Mouse (Mus musculus) embryo, embryonic 11.5 days (tissue): ENCODE results near the gene Psmd3.
A peak's percentile ranks its signal among the peaks of the same experiment; 100 is the strongest.
"Not testable (repeated sequence)": the region's sequence is repeated elsewhere in the genome, so short reads cannot be mapped to it uniquely, and the experiment has no call there.

ENCODE experiments used
- DNase-seq: peaks from one replicate; pipeline ENCODE4 v3.0.0-alpha.2; 2012; ENCODE audit warnings: low read depth, low spot score

The Psmd3 gene

DNA sequence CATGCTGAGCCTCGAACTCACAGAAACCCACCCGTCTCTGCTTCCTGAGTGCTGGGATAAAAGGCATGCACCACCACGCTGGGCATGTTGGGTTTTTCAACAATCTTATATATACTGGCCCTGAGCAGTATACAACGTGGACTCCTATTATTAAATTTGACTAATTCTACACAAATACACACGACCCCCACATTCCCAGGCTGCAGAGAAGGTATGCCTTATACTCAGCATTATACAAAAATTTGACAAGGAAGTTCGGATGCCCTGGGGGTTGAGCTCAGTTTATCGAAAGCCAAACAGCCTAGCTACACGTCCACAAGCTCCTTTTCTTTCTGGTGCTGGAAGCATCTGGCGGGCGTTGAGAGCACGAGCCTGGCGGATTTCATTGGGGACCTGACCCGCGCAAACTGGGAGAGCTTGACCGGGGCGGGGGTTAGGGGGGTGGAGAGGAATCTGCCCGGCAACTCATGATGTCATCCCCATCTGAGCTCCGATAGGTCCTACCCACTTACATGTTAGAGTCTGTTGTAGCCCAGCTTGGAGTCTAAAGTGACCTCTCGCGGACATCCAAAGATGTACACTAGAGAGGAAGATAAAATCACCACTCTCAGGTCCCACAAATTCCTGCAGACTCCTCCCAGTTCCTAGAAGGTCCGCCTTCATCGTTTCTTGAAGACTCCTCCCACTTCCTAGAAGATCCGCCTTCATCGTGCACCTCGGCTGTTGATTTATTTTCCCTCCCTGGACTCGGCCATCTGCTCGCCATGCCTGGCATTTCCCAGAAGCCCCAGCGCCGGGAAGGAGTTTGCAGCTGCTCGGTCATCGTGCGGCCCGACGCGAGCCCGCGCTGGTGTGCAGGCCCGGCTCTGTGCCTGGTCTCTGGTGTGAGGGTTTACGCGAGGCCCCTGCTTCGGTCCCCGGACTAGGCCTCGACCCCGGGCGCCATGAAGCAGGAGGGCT is at the start of gene Psmd3:
Psmd3 (plus strand) TSS at position 769 of the 960 bp plus-strand sequence.
- peak; percentile 94 for DNase-seq

DNA sequence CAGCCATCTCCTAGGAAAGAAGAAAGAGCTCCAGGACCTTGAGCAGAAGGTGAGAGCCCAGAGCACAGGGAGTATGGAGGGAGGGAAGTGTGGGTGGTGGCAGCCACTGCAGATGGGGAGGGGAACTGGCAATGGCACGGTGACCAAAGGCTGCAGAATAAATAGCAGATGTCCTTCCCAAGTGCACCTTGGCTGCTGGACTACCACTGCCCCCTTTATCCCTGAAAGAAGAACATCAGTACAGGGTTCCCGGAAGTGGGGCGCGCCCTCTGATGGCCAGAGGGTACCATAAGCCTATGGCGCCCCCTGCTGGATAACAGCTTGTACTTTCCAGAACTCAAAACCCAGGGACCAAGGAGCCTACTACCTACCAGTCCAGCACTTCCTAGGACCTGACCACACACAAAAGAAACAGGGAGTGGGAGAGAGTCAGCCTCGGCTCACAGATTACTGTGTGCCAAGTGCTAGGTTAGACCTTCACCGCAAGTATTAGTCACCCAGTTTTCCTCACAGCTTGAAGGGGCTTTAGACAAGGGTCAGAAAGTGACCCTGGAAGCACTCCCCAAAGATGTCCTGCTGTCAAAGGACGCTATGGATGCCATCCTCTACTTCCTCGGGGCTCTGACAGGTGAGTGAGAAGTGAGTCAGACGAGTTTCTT is 46.9 kb upstream of the Psmd3 start:
- DNase-seq: not testable (repeated sequence)

DNA sequence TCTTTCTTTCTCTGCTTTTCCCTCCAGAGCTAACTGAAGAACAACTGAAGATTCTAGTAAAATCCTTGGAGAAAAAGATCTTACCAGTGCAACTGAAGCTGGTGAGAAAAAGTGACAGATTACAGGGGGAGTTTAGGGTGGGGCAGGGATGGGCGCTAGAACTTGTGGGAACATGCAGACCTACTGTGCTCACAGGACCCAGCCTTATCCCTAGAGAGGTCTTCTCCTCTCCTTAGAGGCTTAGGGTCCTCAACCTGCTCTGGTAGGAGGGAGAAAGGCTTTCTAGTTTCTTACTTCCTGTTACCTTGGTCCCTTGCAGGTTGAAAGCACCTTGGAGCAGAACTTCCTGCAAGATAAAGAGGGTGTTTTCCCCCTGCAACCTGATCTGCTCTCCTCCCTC is 44.9 kb upstream of the Psmd3 start:
- no peak for DNase-seq

DNA sequence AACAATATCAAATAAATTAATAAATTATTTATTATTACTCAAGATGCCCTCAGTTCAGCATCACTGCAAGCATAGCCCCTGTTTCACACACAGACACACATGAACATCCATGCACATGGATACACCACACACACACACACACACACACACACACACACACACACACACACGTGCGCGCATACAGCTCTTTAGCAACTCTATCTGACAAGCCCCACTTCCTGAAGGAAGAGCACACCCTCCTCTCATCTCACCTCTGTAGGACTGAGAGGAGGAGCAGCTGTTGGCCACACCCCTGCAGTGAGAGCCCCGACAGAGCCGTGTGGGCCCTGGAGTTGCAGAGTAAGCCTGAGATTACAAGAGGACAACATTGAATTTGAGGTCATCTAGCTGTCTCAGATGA is 42.3 kb upstream of the Psmd3 start:
- DNase-seq: no peak

DNA sequence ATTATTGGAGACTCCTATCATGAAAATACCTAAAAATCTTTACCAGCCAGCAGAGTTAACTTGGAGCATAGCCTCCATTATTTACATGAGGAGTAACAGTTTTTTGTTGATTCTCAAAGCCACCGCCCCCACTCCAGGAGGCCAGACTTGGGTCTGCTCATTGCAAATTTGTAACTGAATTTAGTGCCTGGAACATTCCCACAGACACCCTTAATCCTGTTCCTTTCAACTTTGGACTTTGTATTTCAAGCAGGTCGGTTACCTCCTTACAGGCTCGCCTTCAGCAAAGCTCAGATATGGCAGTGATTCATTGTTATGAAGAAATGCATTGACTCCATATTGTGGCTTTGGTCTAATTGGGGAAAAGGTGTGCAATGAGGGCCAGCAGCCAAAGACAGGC is 37.6 kb upstream of the Psmd3 start:
- DNase-seq: no peak

DNA sequence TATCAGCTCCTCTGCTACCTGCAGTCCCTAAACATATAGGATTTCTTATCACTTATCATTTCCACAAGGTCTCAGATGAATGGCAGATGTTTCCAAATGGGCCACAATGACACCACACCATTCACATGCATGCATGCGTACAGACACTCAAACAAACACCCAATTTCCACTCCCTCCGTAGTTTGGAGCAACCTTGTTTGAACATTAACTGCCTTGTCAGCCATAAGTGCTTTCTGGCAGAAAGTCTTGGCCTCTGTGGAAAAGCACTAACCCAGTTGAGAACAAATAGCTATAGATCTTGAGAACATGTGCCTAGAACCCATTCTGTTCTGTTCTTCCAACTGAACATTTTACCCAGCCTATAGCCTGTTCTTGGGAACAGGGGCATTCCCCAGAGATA is 36.4 kb upstream of the Psmd3 start:
- no peak for DNase-seq

DNA sequence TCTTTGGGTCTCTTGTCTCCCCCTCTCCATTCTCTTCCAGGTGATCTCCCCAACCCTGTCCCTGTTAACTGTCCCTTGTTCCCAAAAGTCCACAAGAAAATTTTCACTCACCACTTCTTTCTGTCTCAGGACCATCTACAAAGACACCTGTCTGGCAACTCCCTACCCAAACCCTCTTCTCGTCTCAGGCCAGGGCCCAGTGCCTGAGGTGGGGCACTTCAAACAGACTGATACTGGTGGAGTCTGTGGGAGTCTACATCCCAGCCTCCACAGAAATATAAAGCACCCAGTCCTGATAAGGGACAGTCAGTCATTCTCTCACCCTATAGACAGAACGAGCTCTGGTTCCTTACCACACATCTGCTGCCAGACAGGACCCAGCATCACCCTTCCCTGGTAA is 35.9 kb upstream of the Psmd3 start, which contains the start of gene Gsdma2:
Gsdma2 (plus strand) TSS at position 301 of the 400 bp plus-strand sequence.
- no peak for DNase-seq

DNA sequence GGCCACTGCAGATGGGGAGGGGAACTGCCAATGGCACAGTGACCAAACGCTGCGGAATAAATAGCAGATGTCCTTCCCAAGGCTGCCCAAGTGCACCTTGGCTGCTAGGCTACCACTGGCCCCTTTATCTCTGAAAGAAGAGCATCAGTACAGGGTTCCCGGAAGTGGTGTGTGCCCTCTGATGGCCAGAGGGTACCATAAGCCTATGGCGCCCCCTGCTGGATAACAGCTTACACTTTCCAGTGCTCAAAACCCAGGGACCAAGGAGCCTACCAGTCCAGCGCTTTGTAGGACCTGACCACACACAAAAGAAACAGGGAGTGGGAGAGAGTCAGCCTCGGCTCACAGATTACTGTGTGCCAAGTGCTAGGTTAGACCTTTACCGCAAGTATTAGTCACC is 27.3 kb upstream of the Psmd3 start:
- not testable (repeated sequence) for DNase-seq

DNA sequence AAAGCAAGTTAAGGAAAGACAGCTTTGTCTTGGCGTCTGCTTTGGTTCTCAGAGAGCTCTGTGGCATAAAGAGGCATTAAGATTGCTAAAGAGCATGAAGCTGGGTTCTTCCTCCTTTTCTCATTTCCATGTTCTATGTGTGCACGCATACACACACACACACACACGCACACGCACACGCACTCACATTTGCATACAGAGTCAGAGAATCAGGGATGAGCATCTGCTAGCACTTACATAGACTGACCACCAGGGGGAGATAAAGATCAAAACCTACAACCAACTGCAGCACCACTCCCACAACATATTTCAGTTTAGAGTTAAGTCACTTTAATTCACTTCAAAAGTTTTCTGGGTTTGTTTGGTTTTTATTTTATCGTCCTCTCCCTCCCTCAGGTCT is 21.8 kb upstream of the Psmd3 start:
- DNase-seq: peak; percentile 40

DNA sequence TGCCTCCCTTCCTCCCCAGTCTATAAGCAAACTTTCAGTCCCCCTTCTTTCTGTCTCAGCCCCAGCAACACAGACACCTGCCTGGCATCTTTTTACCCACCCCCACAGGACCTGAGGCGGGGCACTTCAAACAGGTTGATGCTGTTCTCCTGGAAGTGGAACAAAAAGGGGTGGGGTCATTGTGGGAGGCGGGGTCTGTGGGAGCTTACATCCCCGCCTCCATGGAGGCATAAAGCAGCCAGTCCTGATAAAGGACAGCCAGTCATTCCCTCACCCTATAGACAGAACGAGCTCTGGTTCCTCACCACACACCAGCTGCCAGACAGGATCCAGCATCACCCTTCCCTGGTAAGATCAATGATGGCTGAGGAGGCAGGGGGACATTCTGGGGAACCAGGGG is 18.3 kb upstream of the Psmd3 start, which contains the start of gene Gsdma:
Gsdma (plus strand) TSS at position 261 of the 400 bp plus-strand sequence.
- no peak for DNase-seq

DNA sequence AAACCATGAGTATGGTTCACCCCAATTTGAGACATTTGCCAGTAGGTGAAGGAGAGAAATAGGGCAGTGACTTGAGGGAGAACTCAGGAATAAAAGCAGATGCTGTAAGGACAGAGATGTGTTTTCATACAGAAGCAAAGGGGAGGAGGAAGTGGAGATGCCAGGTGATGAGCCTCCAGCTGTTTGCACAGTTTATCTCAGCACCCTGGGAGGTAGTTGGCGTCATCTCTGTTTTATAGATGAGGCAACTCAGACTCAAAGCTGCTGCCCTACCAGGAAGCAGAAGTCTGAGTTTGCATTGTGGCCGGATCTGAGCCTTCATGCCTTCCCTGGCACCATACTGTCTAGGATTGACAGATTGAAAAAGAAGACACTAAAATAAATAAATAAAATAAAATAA is 13.4 kb upstream of the Psmd3 start:
- no peak for DNase-seq

DNA sequence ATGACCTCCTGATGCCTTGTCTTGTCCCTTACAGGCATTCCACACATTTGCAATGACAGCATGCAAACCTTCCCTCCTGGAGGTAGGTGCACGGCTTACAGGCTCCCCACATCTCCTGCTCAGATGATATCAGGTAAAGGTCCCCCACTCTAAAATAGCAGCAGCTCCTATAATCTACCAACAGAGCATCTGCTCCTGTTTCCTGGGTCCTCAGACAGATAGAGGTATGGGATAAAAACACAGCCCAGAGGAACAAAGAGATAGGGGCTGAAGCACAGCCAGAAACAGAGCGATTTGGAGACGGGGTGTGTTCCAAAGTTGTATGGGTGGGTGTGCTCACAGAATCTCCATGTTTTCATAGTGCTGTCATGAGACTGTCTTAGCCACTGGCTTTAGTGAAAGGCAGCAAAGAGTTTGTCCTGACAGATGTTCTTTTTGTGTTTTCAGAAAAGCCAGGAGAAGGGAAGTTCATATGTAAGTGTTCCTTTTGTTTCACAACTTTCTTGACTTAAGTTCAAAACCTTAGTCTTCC is 11.0 kb upstream of the Psmd3 start:
- DNase-seq: no peak

DNA sequence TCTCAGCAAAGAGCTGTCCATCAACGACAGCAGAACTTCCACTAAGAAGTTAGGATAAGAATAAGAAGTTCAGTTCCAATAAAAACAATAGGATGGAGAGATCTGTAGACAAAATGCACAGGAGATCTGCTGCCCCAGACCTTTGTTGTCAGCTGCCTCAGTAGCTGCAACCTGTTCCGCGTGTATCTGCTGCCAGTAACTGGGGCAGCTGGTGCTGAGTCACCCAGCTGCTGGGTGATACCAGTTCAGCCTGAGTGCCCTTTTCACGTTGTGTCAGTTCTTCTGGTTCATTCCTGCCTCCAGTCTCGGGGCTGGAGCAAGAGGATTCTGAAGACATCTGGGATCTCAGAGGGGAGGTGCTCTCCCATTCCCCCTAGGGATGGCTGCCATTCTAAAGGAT is 10.5 kb upstream of the Psmd3 start:
- DNase-seq: no peak

DNA sequence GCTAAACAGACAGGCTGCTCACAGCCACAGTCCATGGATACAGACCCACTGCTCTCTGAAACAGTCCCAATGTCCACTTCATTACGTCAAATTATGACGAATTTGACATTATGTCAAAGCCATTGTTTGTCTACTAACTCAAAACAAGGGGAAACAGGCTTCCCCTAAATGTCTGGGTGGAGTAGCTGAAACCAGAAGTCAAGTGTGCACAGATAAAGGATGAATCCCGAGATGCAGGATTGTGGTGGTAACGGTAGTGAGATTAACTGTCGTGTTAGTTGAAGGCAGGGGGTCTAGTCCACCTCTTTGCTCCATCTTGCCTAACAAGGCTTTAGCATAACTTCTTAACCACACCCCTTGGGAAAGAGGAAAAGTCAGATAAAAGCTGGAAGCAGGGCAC is 9.9 kb upstream of the Psmd3 start:
- DNase-seq: no peak

DNA sequence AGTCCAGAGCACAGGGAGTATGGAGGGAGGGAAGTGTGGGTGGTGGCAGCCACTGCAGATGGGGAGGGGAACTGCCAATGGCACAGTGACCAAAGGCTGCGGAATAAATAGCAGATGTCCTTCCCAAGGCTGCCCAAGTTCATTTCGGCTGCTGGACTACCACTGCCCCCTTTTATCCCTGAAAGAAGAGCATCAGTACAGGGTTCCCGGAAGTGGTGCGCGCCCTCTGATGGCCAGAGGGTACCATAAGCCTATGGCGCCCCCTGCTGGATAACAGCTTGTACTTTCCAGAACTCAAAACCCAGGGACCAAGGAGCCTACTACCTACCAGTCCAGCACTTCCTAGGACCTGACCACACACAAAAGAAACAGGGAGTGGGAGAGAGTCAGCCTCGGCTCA is 9.2 kb upstream of the Psmd3 start:
- DNase-seq: peak; percentile 17

DNA sequence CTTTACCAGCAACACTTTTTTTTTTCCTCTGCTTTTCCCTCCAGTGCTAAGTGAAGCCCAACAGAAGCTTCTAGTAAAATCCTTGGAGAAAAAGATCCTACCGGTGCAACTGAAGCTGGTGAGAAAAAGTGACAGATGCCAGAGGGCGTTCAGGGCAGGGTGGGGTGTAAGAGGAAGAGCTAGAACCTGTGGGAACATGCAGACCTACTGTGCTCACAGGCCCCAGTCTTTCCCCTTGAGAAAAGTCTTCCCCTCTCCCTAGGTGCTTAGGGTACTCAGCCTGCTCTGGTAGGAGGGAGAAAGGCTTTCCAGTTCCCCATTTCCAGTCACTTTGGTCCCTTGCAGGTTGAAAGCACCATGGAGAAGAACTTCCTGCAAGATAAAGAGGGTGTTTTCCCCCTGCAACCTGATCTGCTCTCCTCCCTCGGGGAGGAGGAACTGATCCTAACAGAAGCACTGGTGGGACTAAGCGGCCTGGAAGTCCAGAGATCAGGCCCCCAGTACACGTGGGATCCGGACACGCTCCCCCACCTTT is 6.5 kb upstream of the Psmd3 start:
- no peak for DNase-seq

DNA sequence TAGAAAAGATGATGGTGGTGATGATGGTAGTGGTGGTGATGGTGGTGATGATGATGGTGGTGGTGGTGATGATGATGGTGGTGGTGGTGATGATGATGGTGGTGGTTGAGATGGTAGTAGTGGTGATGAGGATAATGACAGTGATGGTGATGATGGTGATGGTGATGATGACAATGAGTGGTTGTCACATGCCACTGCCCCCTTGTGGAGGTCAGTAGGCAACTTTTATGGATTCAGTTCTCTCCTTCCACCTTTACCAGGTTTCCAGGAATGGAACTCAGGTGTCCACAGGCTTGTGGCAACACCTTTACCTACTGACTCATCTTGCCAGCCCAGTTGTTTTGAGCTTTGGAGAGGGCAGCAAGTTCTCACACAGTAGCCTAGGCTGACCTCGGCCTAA is 2.3 kb upstream of the Psmd3 start:
- no peak for DNase-seq

DNA sequence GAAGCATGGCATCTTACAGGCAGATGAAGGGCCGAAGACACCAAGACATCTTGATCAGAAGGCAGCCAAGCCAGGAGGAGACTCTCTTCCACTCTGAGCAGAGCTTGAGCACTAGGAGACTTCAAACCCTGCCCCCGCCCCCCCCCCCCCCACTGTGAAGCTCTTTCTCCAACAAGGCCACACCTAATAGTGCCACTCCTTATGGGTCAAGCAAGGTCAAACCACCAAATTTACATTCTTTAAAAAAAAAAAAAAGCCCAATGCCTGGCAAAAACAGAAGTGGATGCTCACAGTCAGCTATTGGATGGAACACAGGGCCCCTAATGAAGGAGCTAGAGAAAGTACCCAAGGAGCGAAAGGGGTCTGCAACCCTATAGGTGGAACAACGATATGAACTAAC is 1.8 kb upstream of the Psmd3 start:
- DNase-seq: not testable (repeated sequence)

DNA sequence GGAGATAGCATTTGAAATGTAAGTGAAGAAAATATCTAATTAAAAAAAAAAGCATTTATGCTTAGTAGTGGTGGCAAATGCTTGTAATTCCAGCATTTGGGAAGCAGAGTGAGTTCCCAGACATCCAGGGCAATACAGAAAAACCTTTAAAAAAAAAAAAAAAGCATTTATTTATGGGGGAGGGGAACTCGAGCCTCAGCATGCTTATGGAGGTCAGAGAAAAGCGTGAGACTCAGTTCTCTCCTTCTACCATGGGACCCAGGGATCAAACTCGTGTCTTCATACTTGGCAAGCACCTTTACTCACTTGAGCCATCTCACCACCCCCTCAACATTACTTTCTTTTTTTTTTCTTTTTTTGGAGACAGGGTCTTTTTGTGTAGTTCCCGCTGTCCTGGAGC is 1.2 kb upstream of the Psmd3 start:
- DNase-seq: no peak

DNA sequence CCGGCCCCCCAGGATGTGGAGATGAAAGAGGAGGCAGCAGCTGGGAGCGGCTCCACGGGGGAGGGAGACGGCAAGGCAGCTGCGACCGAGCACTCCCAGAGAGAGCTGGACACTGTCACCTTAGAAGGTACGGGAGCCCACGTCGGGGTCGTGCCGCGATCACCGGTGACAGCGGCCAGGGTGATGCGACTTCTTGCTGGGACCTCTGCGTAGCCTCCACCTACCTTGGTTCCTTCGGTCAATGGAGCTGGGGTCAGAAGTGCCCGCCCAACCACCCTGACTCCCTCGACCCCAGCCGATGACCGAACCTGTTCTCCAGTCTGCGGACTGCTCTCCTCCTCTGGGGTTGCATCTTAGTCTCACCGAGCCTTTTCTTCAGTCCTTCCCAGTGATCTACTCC is 457 bp downstream of the Psmd3 start:
- DNase-seq: no peak

DNA sequence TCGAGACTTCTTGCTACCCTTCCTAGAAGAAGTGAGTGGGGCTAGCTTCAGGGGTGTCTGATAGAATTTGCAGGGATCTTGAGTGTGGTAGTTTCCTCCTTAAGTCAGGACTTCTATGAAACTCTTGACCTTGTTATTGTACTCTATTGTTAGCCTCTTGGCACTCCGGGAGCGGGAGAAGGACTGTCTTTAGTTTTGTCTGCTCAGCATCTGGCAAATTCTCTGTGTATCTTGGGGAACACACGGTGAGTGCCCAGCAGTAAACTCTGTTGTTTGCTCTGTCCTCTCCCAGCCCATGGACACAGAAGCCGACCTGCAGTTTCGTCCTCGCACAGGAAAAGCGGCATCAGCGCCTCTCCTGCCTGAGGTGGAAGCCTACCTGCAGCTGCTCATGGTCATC is 3.3 kb downstream of the Psmd3 start:
- DNase-seq: no peak

DNA sequence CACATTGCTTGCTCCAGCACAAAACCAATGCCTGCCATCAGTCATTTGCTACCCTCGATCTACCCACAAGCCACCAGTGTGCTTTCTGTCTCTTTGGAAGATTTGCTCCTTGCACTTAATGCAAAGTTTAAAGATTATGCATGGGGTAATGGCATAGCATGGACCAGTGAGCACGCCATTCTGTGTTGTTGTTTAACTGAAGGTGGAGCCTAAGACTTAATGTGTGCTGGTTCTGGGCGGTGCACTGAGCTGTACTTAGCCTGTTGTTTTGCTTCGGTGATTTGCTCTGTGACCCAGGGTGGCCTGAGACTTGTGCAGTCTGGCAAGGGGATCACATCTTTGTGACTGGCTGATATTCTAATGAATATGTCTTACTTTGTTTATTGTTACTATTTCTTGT is 4.6 kb downstream of the Psmd3 start:
- no peak for DNase-seq
